Mouse (Mus musculus) ES-Bruce4 (cell line): ENCODE data around the gene Ppp1r15b.

Source experiments
- EP300 ChIP-seq: IDR thresholded peaks from 2 replicates; pipeline ENCODE4 v1.6.1; 2011; ENCODE audit warnings: low read depth, low read length; ENCODE audit not compliant: insufficient read depth
- POLR2A ChIP-seq: IDR thresholded peaks from one replicate; pipeline ENCODE4 v1.8.1; 2011; ENCODE audit warnings: low read length; ENCODE audit not compliant: insufficient read depth

DNA sequence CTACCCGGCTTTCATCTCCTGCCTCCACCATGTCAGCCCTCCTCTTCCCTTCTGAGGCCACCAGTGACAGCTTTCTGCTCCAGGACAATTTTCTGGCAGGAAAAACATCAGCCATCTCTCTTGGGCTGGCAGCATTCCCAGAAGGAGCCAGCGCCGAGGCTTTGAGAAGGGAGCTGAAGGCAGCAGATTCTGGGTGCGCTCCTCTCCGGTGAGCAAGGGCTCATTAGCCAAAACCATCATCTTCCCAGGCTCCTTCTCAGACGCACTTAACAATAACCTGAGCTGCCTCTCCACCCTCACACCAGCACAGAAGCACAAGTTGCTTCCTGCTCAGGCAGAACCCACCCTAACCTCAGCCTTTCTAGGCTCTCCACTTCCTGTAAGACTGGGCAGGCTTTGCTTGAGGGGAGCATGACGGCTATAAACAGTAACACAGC is 28.2 kb downstream of the Ppp1r15b start:
- TF ChIP-seq POLR2A (no peak), EP300 (no peak)
